Mouse (Mus musculus) lung, embryonic 14.5 days (tissue): Measurements from ENCODE around the gene Prss32. TPM values are rescaled to one million over a fixed set of nuclear protein-coding genes. Genes with fewer than 3 reads are reported as not detected.

ENCODE experiments used
- microRNA-seq: library from miRNA; unstranded; fragments of <30 nt; microRNA quantifications from one replicate; pipeline ENCODE4, GENCODE M21; 2016; ENCODE audit warnings: borderline number of aligned reads
- polyA plus RNA-seq: library from polyadenylated mRNA; unstranded; fragments of >200 nt; fragmentation: Nextera tagmentation; extraction: Ambion mirVana; gene quantifications from 2 replicates; pipeline ENCODE4 v1.2.1, GENCODE M21; 2014

Gene Prss32
- polyA plus RNA-seq, 1 experiment from 2014 or later, result not detected

Small RNA genes lying within 50 kb of the gene (microRNA-seq; reads per million reads assigned to microRNA genes)
- 1.9 reads per million for gene Mir5125

Other genes starting within 250 kb of the Prss32 start
- 12.3 and 15.6 TPM in 2 replicates for gene Zfp13, start 244.4 kb upstream of the Prss32 start, polyA plus RNA-seq
- 0.53 and 0.74 TPM in 2 replicates for gene Zscan10, start 243.0 kb upstream of the Prss32 start, polyA plus RNA-seq
- 0.31 and 0.86 TPM in 2 replicates for gene Mmp25, start 198.6 kb upstream of the Prss32 start, polyA plus RNA-seq
- 1.3 and 1.9 TPM in 2 replicates for gene Bicdl2, start 183.3 kb upstream of the Prss32 start, polyA plus RNA-seq
- 63.8 and 71.1 TPM in 2 replicates for gene Hcfc1r1, start 170.3 kb upstream of the Prss32 start, polyA plus RNA-seq
- 47.4 and 49.6 TPM in 2 replicates for gene Thoc6, start 170.0 kb upstream of the Prss32 start, polyA plus RNA-seq
- gene Tnfrsf12a, start 166.4 kb upstream of the Prss32 start, polyA plus RNA-seq, result 21.6 and 24.0 TPM in 2 replicates
- 207 and 219 TPM in 2 replicates for gene Cldn6, start 164.6 kb upstream of the Prss32 start, polyA plus RNA-seq
- 5.1 and 6.2 TPM in 2 replicates for gene Cldn9, start 159.8 kb upstream of the Prss32 start, polyA plus RNA-seq
- gene 1520401A03Rik, start 121.1 kb upstream of the Prss32 start, polyA plus RNA-seq, result 0.17 TPM in 1 of 2 replicates, not detected in the other
- gene Pkmyt1, start 117.5 kb upstream of the Prss32 start, polyA plus RNA-seq, result 68.4 and 79.0 TPM in 2 replicates
- 35.8 TPM in 2 replicates for gene Paqr4, start 103.0 kb upstream of the Prss32 start, polyA plus RNA-seq
- not detected in 2 replicates for gene Kremen2, start 98.0 kb upstream of the Prss32 start, polyA plus RNA-seq
- gene Flywch1, start 72.3 kb upstream of the Prss32 start, polyA plus RNA-seq, result 64.9 and 73.4 TPM in 2 replicates
- gene Flywch2, start 57.8 kb upstream of the Prss32 start, polyA plus RNA-seq, result 28.4 and 29.3 TPM in 2 replicates
- 429 and 491 TPM in 2 replicates for gene Srrm2, start 53.3 kb upstream of the Prss32 start, polyA plus RNA-seq
- 1,057 and 1,075 TPM in 2 replicates for gene Elob, start 14.7 kb upstream of the Prss32 start, polyA plus RNA-seq
- gene Prss33, start 7.8 kb upstream of the Prss32 start, polyA plus RNA-seq, result not detected in 2 replicates
- gene Prss41, start 317 bp downstream of the Prss32 start, polyA plus RNA-seq, result 1.0 and 1.4 TPM in 2 replicates
- not detected in 2 replicates for gene Prss21, start 24.2 kb downstream of the Prss32 start, polyA plus RNA-seq
- gene Dcpp1, start 37.0 kb downstream of the Prss32 start, polyA plus RNA-seq, result 1.0 TPM in 1 of 2 replicates, not detected in the other
- not detected in 2 replicates for gene Dcpp2, start 37.0 kb downstream of the Prss32 start, polyA plus RNA-seq
- 2.2 TPM in 2 replicates for gene Dcpp3, start 73.6 kb downstream of the Prss32 start, polyA plus RNA-seq
- gene Sbp, start 97.8 kb downstream of the Prss32 start, polyA plus RNA-seq, result not detected in 2 replicates
- not detected in 2 replicates for gene Sbpl, start 111.4 kb downstream of the Prss32 start, polyA plus RNA-seq
- 0.20 TPM in 1 of 2 replicates, not detected in the other for gene Prss30, start 136.7 kb downstream of the Prss32 start, polyA plus RNA-seq
- gene Prss22, start 154.2 kb downstream of the Prss32 start, polyA plus RNA-seq, result 2.1 TPM in 2 replicates
- gene Prss27, start 194.3 kb downstream of the Prss32 start, polyA plus RNA-seq, result 0.20 and 0.24 TPM in 2 replicates
- gene Kctd5, start 229.6 kb downstream of the Prss32 start, polyA plus RNA-seq, result 64.4 and 69.6 TPM in 2 replicates